Mouse (Mus musculus): ENCODE measurements around the gene Cox11.

Gene Cox11

DNA sequence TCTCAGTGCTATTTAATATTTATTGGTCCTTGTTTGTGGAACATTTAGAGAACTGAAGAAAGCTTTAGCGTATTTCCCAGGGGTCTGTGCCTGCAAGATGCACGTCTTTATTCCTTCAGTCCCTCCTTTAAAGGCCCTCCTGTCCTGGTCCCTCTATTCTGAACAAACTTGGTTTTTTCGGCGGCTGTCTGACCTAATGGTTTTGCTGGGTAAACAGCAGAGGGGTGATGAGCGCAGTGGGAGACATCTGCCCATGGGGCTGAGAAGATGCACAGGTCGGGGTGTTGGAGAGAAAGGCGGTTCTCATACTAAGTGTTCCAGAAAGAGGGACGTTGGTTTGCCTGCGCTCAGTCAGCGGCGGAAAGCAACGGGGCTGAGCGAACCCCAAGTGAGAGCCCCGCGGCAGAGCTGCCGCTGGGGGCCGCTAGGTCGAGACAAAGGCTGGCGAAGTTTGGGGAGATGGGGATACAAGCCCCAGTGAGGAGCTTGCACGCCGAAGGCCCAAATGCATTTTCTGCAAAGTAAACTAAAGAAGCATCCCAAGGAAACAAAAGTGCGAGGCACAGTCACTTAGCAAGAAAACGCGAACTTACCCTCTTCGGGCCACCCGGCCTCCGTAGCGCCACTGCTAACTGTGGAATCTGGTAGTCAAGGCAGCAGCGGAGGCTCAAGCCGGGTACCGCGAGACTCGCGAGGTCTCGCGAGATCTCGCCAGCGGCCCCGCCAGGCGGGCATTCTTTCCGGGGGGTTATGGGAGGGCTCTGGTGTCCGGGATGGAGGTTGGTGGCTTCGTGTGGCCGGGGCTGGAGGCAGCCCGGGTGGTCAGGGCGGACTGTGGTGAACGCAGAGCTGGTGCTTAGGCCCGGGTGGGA lies at the start of gene Cox11, which contains the start of gene Stxbp4:
TSS of gene Cox11 (plus strand) at position 734 of the 872 bp plus-strand sequence.
TSS of gene Stxbp4 (minus strand) at position 645 of the 872 bp plus-strand sequence.
- peak; percentile 58 for DNase-seq (ENCODE audit: extremely low read depth, low read depth, low spot score)

DNA sequence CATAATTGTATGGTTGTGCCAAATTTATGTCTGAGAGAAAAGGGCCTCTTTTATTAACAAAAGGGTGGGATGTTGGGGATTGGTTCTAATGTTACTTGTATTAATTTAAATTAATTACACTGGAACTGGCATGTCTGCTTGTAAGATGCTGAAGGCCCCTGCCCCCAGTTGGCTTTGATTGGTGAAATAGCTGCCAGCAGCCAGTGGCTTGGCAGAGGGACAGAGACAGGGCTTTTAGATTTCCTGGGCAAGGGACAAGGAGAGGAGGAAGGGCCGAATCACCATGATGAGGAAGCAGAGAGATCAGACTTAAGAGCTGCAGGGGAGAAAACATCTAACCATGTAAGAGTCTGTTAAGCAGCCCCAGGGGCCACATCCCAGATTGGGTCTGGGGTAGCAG lies 47.0 kb upstream of the Cox11 start:
- no peak for DNase-seq (ENCODE audit: extremely low read depth, low read depth, low spot score)

DNA sequence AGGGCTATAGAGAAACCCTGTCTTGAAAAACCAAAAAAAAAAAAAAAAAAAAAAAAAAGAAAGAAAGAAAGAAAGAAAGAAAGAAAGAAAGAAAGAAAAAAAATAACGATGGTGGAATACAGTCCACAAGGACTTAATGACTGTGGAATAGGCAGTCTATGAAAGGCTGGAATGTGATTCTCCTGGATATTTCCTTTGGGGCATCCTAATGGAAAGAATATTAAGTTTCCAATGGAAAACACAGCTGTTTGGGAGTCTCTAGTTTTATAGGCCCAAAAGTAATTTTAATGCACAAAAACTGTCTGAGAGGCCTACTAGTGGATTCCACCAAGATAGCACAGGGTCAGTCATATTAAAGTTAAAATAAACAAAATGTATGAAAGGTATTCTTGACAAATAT lies 42.1 kb upstream of the Cox11 start:
- DNase-seq (ENCODE audit: extremely low read depth, low read depth, low spot score): no peak

DNA sequence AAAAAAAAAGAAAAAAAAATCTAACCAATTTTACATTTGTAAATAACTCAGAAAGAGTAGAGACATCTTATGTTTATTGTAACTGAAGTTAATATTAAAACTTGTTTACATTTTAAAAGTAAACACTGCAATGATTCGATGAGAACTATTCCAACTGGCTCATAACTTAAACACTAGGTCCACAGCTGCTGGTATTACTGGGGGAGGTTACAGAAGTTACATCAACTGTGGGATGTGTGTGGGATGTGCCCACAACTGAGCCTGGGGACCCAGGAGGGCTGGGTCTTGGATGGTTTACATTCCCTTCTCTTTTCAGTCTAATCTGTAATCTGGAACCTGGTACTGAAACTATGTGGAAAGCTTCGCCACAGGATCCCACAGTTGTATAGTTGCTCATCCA lies 34.9 kb upstream of the Cox11 start:
- no peak for DNase-seq (ENCODE audit: extremely low read depth, low read depth, low spot score)

DNA sequence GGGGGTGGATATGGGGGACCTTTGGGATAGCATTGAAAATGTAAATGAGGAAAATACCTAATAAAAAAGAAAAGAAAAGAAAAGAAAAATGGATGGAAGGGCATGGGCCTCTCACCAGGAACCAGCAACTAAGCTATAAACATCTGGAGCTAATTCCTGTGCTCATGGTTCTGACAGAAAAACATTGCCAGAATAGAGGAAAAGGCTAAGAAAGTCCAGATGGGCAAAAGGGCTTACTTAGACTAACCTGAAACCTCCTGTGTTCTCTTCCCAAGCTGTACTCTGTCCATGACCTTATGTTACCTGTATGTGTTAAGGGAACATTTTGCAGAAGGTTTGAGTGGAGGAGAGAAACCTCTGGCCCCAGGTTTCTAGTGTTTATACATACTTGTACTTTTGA lies 25.9 kb upstream of the Cox11 start:
- DNase-seq (ENCODE audit: extremely low read depth, low read depth, low spot score): no peak

DNA sequence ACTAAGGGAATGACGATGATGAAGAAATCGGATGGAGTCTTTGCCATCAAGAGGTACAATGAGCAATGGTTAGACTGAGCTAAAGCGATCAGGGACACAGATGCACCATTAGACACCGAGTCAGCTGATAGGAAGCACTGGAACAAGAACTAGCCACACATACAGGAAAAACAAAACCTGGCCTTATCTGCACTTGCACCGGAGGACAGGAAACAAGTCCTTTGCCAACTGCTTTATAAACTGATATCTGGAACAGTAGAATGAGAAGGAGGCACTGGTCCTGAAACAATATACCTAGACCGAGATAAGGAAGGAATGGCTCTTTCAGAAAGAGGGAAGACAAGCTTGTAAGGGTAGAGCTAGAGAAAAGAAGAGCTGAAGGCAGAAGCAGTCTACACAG lies 23.2 kb upstream of the Cox11 start:
- no peak for DNase-seq (ENCODE audit: extremely low read depth, low read depth, low spot score)

DNA sequence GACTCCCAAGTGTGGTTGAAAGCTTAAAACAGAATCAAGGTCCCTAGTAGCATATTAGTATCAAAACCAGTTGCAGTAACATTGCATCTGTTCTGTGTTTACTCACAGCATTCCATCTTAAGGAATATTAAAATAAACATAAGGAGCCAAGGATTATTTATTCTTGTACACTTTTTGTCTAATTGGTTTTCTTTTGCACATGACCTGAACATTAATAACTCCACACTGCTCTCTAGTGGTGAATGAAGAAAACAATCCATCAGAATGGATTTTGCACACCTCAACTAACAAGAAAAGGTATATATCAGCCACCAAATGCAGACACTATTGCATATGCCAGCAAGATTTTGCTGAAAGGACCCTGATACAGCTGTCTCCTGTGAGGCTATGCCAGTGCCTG lies 21.5 kb upstream of the Cox11 start:
- no peak for DNase-seq (ENCODE audit: extremely low read depth, low read depth, low spot score)

DNA sequence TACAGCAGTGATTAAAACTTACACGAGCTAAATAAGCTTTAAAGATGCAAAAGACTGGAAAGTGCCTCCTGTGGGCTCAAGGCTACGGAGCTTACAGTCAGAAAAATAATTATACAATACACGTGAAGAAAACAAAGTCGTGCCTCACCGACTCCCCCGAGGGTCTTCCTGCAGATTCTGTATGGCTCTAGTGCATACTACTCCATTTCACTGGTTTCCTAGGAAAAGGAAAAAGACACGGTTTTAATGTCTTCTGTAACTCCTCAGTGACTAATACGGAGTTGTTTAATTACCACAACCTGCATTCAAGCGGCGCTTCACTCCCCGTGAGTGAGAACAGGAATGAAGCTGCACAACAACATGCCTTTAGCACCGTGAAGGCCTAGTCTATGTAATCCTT lies 15.9 kb upstream of the Cox11 start:
- no peak for DNase-seq (ENCODE audit: extremely low read depth, low read depth, low spot score)

DNA sequence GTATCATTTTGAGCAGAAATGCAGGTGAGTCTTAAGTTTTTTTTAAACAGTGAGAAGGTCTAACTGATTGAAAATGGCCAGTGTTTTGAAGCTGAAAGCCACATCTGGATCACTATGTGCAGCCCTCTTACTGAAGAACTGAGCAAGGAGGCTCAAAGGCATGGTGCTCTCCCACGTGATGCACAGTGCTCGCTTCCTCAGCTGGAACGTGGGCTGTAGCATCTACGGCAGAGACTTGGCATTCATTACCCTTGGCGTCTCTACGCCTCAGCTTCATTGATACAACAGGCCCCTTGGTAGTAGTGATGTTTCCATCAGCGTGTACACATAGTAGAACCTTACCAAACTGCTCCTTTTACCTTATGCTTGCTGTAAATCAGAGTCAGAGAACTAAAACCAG lies 15.5 kb upstream of the Cox11 start:
- no peak for DNase-seq (ENCODE audit: extremely low read depth, low read depth, low spot score)

DNA sequence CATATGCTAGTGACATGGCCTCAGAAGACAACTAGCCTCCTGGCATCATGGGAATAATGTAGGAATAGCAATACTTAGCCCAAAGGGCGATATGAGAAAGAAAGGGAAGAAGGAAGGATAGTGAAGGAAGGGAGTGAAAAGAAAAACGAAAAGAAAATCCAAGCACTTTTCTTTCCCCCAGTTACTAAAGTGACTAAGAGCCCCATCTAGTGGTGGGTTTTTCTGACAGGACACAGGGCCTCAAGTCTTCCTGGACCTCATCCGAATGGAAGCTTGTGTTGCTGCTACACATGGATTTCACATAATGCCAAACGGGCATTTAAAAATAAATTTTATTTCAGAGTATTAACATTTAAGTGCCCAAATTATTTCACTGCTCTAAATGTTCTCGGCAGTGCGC lies 14.5 kb upstream of the Cox11 start:
- DNase-seq (ENCODE audit: extremely low read depth, low read depth, low spot score): no peak

DNA sequence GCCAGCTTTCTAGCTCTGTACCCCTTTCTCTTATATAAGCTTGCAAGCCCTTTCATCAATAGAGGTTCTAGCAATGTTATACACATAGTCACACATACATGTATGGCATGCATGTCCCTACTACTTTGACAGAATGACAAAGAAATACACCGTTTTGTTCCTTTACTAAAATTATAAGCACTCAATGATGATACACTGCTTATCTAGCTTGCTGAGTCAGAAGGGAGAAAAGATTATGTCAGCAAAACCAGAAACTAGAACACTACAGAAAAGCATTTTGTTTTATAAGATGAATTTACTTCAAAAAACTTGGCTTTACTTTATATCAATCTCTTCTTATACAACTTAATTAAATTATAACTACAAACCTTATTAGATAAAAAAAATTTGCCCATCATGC lies 12.8 kb upstream of the Cox11 start:
- DNase-seq (ENCODE audit: extremely low read depth, low read depth, low spot score): no peak

DNA sequence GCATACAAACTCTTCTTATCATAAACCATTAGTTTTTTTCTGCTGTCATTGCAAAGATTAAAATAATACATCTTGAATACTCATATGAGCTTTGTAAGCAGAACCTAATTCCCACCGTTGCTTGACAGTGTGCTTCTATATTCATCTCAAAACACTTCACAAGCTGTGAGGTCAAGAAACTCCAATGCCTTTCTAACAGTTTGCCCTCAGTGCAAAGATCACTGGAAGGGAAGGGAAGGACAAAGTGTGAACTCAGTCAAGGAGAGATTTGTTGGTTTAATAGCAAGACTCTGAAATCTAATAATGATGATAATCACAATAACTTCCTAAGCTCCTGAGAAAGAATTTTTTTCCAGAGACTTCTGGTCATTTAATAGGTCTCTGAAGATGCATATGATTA lies 10.2 kb upstream of the Cox11 start:
- DNase-seq (ENCODE audit: extremely low read depth, low read depth, low spot score): no peak

DNA sequence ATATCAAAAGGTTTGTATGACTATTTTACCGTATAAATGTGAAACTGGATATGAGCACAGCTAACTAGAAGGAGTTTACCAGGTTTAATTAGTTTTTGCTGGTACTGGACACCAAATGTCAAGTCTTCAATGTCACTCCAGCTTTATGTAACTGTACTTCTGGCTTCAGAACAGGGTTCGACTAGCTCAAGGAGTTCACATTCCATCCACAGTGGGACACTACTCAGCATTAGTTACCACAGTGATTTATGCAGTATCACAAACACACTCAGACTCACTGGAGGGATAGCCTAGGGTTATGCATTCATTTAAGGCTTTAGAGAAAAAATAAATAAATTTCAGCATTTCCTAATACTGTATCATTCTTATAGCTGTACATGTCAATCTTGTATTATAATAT lies 5.5 kb upstream of the Cox11 start:
- DNase-seq (ENCODE audit: extremely low read depth, low read depth, low spot score): no peak

DNA sequence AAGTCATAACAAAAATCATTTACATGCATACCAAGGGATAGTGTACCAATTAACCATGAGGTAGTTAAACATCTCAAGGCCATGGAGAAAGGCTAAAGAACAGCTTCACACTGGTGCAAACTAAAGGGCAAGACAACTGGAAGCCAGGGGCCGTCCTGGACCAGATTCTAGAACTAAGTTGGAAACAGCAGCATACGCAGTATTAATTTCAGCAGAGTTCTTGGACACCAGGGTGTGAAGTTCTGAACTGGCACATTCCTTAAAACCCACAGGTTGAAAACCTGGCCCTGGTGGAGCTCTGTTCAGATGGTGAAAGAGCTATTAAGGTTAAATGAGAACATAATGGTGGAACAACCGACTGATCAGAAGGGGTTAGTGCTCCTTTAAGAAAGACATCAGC lies 3.3 kb upstream of the Cox11 start:
- DNase-seq (ENCODE audit: extremely low read depth, low read depth, low spot score): no peak

DNA sequence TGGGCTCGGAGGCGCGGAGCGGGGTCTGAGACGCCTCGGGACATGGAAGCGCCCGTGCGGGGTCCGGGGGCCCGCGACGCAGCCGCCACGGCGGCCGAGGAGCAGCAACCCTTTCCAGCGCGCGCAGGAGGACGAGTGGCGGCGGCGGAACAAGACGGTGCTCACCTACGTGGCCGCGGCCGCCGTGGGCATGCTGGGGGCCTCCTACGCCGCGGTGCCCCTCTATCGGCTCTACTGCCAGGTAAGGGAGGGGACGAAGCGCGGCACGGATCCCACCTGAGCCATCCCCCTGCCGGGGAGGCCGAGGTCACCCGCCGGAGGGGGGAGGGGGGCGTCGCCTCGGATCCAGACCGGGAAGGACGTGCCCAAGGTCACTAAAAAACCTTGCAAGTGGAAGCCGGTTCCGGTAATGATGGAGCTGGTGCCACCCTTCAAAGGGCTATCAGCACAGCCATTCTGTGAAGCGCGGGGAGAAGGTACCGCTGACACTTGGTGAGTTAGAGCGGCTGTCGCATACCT lies 398 bp downstream of the Cox11 start:
- DNase-seq (ENCODE audit: extremely low read depth, low read depth, low spot score): no peak

DNA sequence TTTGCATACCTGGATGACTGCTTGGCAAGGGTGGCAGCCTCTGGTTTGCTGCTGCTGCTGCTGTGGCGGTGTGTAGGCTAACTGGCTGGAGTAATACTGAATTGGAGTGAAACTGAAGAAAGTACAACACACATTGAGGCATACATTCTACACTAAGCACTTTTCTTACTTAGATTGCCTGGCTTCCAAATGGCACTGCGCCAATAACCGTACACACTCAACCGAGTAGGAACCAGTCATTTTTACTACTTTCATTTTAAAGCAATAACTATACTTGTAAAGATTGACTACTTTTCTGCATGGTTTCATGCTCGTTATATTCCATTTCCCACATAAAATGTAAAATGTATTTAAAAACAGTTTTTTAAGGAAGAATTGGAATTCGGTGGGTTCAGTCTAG lies 11.8 kb downstream of the Cox11 start:
- DNase-seq (ENCODE audit: extremely low read depth, low read depth, low spot score): no peak

DNA sequence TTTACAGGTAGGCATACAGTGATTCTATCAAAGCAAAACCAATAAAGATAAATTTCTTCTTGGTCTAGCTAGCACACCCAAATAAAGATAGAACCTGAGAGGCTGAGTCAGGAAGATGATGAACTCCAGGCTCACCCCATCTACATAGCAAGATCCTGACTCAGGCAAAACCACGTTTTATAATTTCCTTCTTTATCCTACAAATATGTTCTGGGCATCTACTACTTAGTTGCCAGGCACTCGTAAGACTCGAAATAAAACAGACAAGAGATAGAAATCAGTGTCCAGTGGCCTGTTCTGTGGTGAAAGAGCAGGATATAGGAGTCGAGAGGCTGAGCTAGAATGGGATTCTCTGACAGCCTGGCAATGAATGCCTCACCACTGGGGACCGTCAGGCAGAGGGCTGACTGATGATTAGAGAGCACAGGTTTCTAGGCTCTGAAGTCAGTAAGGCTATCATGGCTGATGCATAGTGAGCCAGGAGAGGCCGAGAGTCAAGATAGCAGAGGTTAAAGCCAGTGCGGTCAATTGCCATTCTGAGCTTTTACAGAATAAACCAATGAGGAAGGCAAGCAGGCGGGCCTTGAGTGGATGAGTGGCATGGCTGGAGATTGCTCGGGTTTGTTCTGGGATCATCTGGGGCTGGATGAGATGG lies 12.4 kb downstream of the Cox11 start:
- DNase-seq (ENCODE audit: extremely low read depth, low read depth, low spot score): no peak

DNA sequence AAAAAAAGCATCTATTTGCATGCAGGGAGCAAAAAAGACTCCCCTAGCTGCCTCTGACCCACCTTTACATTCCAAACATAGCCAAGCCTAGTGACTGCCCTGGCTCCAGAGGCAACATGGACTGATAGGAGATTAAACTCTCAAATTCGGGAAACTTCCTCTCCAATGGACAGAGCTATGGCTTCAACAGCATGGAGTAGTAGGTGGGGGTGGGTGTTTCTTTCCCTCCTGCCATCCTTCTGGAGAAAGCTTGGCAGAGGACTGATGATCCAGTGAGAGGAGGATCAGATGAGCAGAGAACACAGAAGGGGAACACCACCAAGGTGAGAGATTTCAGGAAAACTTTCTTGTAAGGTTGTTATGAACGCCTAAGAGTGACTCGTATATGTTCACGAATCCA lies 14.6 kb downstream of the Cox11 start:
- DNase-seq (ENCODE audit: extremely low read depth, low read depth, low spot score): no peak

DNA sequence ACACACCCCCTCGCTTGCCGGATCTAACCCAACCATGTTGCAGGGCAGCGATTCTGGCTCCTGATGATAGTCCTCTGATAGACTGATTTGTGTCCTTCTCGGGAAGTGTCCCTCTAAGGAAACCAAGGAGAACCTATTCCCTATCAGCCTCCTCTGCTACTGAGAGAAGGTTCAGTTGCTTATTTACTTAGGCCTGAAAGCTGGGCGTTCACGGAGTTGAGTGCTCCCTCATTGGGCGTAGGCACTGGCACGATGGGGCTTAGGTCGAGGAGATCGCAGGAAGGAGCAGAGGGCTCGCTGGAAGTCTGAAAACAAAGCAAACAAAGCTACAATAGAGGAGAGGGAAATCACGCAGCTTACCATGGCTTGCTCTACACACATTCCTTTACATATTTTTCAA lies 19.6 kb downstream of the Cox11 start:
- no peak for DNase-seq (ENCODE audit: extremely low read depth, low read depth, low spot score)

DNA sequence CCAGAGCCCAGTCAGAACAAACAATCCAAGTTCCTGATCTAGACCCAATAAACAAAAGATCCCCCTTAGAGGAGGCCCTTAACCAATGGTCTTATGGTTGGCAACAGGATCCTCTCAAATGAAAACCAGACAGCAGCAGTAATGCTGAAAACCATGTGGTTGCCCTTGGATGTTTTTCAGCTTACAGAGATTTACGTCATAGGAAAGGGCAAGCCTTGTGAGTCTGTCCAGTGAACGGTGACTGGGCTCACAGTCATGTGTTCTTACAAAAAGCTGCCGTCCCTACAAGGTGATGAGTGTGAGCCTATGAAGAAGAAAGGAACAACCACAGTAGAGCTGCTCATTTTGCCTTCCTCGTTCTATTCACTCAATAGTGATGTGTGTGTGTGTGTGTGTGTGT lies 22.7 kb downstream of the Cox11 start:
- no peak for DNase-seq (ENCODE audit: extremely low read depth, low read depth, low spot score)

DNA sequence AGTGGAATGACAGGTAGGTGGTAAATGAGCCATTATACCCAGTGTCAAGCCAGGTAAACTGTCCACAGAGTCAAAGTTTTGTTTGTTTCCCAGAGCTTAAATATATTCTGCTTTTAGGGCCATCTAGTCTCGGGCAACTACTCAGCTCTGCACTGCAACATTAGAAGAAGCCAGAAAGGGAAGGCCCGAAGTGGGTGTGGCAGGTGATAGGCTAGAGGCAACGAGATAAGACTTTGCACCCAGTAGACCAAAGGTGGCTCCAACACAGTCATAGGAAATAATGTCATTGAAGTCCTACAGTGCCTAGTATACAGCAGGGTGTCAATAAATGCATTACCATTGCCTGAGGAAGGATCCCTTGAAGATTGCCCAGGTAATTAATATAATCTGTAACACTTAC lies 25.1 kb downstream of the Cox11 start:
- no peak for DNase-seq (ENCODE audit: extremely low read depth, low read depth, low spot score)

DNA sequence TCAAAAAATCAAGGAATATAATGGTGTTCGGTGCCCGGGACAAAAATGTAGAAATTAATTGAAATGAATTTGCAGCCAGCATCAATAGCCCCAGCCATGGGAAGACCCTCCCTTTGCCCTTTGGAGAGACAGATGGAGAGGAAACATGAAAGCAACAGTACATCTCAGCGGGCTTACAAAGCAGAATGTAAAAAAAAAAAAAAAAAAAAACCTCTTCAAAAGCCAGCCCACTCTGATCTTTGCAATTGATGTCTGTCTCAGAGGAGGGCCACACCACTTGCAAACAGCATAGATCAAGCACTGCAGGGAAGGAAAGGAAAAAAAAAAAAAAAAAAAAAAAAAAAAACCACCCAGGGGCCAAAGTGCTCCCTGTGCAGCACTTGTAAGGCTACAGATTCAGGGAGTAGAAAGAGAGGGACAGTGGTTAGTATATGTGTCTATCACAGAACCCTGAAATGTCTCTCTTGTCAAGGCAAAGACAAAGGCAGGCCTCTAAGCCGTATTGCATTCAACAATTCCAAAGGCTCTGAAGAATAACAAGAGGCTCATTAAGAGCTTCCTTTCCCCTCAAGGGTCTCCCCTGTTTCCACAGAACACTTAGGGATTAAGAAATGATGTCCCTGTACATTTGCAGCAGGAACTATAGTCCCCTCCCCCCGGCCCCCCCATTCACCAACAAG lies 25.8 kb downstream of the Cox11 start:
- no peak for DNase-seq (ENCODE audit: extremely low read depth, low read depth, low spot score)

Data from fat pad, adult 2 months (tissue).